Mouse (Mus musculus): ENCODE results near the gene Fam53b.

GRCm38 (mm10) chr7:132682336-132682735 lies 131.3 kb downstream of the Fam53b start:
- TF ChIP-seq POLR2A (IDR thresholded peaks at IDR 0.05; ENCODE audit: borderline replicate concordance, low read depth, low read length) = no peak
- no peak for TF ChIP-seq CTCF (IDR thresholded peaks at IDR 0.05; ENCODE audit: low read depth, low read length)
